Mouse (Mus musculus) lung, postnatal 0 days (tissue): Measurements from ENCODE around the gene Tnfrsf13c.

Experiments used
- CTCF ChIP-seq: IDR thresholded peaks from 2 replicates; pipeline ENCODE4 v1.5.1; 2016; ENCODE audit warnings: antibody characterized with exemption, mild to moderate bottlenecking
- EP300 ChIP-seq: IDR thresholded peaks from 2 replicates; pipeline ENCODE4 v1.6.1; 2016; ENCODE audit warnings: antibody characterized with exemption, mild to moderate bottlenecking, control low read depth

DNA sequence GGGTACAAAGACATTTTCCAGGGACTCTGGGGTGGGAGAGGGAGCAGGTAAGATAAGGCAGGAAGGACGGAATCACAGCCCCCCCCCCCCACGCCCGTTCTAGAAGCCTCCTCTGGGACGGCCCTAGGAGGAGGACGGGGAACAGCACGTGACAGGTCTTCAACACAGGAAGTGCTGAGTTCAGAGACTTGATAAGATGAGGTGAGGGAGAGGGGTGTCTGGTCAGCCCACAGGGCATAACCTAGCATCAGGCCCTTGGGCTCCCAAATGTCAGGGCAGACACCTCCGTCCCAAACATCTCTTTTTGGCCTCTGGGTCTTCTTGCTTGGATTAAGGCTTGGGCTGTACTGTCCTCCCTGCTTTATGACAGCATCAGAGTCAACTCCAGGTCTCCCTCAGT, 918 bp downstream of the Tnfrsf13c start:
- TF ChIP-seq CTCF (no peak), EP300 (no peak)
